Mouse (Mus musculus): ENCODE measurements around the gene Bdnf.

- TF ChIP-seq CTCF (IDR thresholded peaks at IDR 0.05), result no peak
- no peak for TF ChIP-seq EP300 (IDR thresholded peaks at IDR 0.05)
Measured at GRCm38 (mm10) chr2:109734228-109734627, 59.7 kb downstream of the Bdnf start.
